Mouse (Mus musculus) cortical plate, adult 2 months (tissue): ENCODE measurements around the gene Ap3b2.

ENCODE experiments used
- CTCF ChIP-seq: fragments of 200-500 bp; IDR thresholded peaks from 2 replicates; pipeline ENCODE4 v1.5.1; 2011; ENCODE audit warnings: mild to moderate bottlenecking, control low read depth, low read length; ENCODE audit not compliant: insufficient read depth; ENCODE audit errors: extremely low read depth
- POLR2A ChIP-seq: fragments of 200-500 bp; IDR thresholded peaks from 2 replicates; pipeline ENCODE4 v1.6.1; 2011; ENCODE audit warnings: mild to moderate bottlenecking, low read length, control low read depth; ENCODE audit not compliant: insufficient read depth; ENCODE audit errors: extremely low read depth

GRCm38 (mm10) chr7:81497171-81497570 is 3.4 kb upstream of the Ap3b2 start:
- no peak for TF ChIP-seq POLR2A
- TF ChIP-seq CTCF, result no peak
